Mouse (Mus musculus): ENCODE measurements around the gene Ppm1l.

Ppm1l gene

GRCm38 (mm10) chr3:69438773-69439514, 122.3 kb downstream of the Ppm1l start:
- DNase-seq (ENCODE audit: low read depth): no peak

GRCm38 (mm10) chr3:69440761-69441160, 124.1 kb downstream of the Ppm1l start:
- peak; percentile 91 for DNase-seq (ENCODE audit: low read depth)

GRCm38 (mm10) chr3:69446989-69447388, 130.3 kb downstream of the Ppm1l start:
- DNase-seq (ENCODE audit: low read depth): peak; percentile 34

GRCm38 (mm10) chr3:69449041-69449440, 132.4 kb downstream of the Ppm1l start:
- no peak for DNase-seq (ENCODE audit: low read depth)

GRCm38 (mm10) chr3:69454330-69454729, 137.7 kb downstream of the Ppm1l start:
- DNase-seq (ENCODE audit: low read depth): no peak

GRCm38 (mm10) chr3:69456071-69456470, 139.4 kb downstream of the Ppm1l start:
- no peak for DNase-seq (ENCODE audit: low read depth)

GRCm38 (mm10) chr3:69458756-69459155, 142.1 kb downstream of the Ppm1l start:
- no peak for DNase-seq (ENCODE audit: low read depth)

- no peak for DNase-seq (ENCODE audit: low read depth)
Measured at GRCm38 (mm10) chr3:69461956-69462355, 145.3 kb downstream of the Ppm1l start.

GRCm38 (mm10) chr3:69465751-69466150, 149.1 kb downstream of the Ppm1l start:
- DNase-seq (ENCODE audit: low read depth): no peak

GRCm38 (mm10) chr3:69468280-69469008, 151.8 kb downstream of the Ppm1l start:
- peak; percentile 82 for DNase-seq (ENCODE audit: low read depth)

GRCm38 (mm10) chr3:69469463-69470141, 152.9 kb downstream of the Ppm1l start:
- DNase-seq (ENCODE audit: low read depth): peak; percentile 90

GRCm38 (mm10) chr3:69470142-69470796, 153.6 kb downstream of the Ppm1l start:
- DNase-seq (ENCODE audit: low read depth): no peak

GRCm38 (mm10) chr3:69475850-69476450, 159.3 kb downstream of the Ppm1l start:
- DNase-seq (ENCODE audit: low read depth): no peak

- peak; percentile 74 for DNase-seq (ENCODE audit: low read depth)
Measured at GRCm38 (mm10) chr3:69479937-69480336, 163.3 kb downstream of the Ppm1l start.

GRCm38 (mm10) chr3:69481835-69482234, 165.2 kb downstream of the Ppm1l start:
- peak; percentile 83 for DNase-seq (ENCODE audit: low read depth)

GRCm38 (mm10) chr3:69484006-69484574, 167.4 kb downstream of the Ppm1l start:
- no peak for DNase-seq (ENCODE audit: low read depth)

- DNase-seq (ENCODE audit: low read depth): peak; percentile 76
Measured at GRCm38 (mm10) chr3:69484582-69484981, 167.9 kb downstream of the Ppm1l start.

- DNase-seq (ENCODE audit: low read depth): peak; percentile 89
Measured at GRCm38 (mm10) chr3:69485347-69485746, 168.7 kb downstream of the Ppm1l start.

- peak; percentile 85 for DNase-seq (ENCODE audit: low read depth)
Measured at GRCm38 (mm10) chr3:69485756-69486155, 169.1 kb downstream of the Ppm1l start.

GRCm38 (mm10) chr3:69487471-69487870, 170.8 kb downstream of the Ppm1l start:
- DNase-seq (ENCODE audit: low read depth): no peak

GRCm38 (mm10) chr3:69489669-69490068, 173.0 kb downstream of the Ppm1l start:
- peak; percentile 49 for DNase-seq (ENCODE audit: low read depth)
